Mouse (Mus musculus) neural tube, embryonic 14.5 days (tissue): ENCODE results near the gene Tll2. TPM values are rescaled to one million over a fixed set of nuclear protein-coding genes. Genes with fewer than 3 reads are reported as not detected.

Source experiments
- ATAC-seq: fragments of 200-750 bp; cut with Nextera tagmentation; 2 replicates; pipeline ENCODE4 v1.8.0; 2017; ENCODE audit warnings: low read depth, mild to moderate bottlenecking, moderate TSS enrichment, moderate library complexity
- H3K27ac ChIP-seq: fragments of 300-500 bp; sonication (generic); 2 replicates; pipeline ENCODE4 v1.5.1; 2014; ENCODE audit warnings: low read depth, mild to moderate bottlenecking, control low read depth, low read length, moderate library complexity, mixed read lengths
- H3K27me3 ChIP-seq: fragments of 300-500 bp; sonication (generic); 2 replicates; pipeline ENCODE4 v1.6.1; 2014; ENCODE audit warnings: low read length; ENCODE audit not compliant: control insufficient read depth, insufficient read depth
- H3K36me3 ChIP-seq: fragments of 300-500 bp; sonication (generic); 2 replicates; pipeline ENCODE4 v1.6.1; 2014; ENCODE audit warnings: low read length, mixed read lengths; ENCODE audit not compliant: control insufficient read depth, insufficient read depth
- H3K4me1 ChIP-seq: fragments of 300-500 bp; sonication (generic); 2 replicates; pipeline ENCODE4 v1.6.1; 2014; ENCODE audit warnings: low read length; ENCODE audit not compliant: control insufficient read depth, insufficient read depth
- H3K4me2 ChIP-seq: fragments of 300-500 bp; sonication (generic); 2 replicates; pipeline ENCODE4 v1.6.1; 2014; ENCODE audit warnings: mild to moderate bottlenecking, low read depth, low read length, control low read depth
- H3K4me3 ChIP-seq: fragments of 300-500 bp; sonication (generic); 2 replicates; pipeline ENCODE4 v1.5.1; 2014; ENCODE audit warnings: low read depth, low read length, control low read depth, mixed read lengths
- H3K9ac ChIP-seq: fragments of 300-500 bp; sonication (generic); replicated peaks from 2 replicates; pipeline ENCODE4 v1.6.1; 2014; ENCODE audit warnings: low read depth, mild to moderate bottlenecking, control low read depth, low read length, mixed read lengths
- H3K9me3 ChIP-seq: fragments of 300-500 bp; sonication (generic); 2 replicates; pipeline ENCODE4 v1.6.1; 2016; ENCODE audit warnings: low read length; ENCODE audit not compliant: control insufficient read depth
- WGBS: fragments of 180-500 bp; shearing (Covaris S2); extraction: QIAGEN DNeasy Blood & Tissue Kit; methylation state at CpG from one replicate; pipeline ENCODE4 v1.1.7; 2014; 5-methylcytosine and 5-hydroxymethylcytosine counted together
- polyA plus RNA-seq: library from polyadenylated mRNA; unstranded; fragments of >200 nt; fragmentation: Nextera tagmentation; extraction: Ambion mirVana; gene quantifications from 2 replicates; pipeline ENCODE4 v1.2.1, GENCODE M21; 2014

Gene Tll2
- polyA plus RNA-seq, 1 experiment from 2014 or later, result 2.2 TPM

DNA sequence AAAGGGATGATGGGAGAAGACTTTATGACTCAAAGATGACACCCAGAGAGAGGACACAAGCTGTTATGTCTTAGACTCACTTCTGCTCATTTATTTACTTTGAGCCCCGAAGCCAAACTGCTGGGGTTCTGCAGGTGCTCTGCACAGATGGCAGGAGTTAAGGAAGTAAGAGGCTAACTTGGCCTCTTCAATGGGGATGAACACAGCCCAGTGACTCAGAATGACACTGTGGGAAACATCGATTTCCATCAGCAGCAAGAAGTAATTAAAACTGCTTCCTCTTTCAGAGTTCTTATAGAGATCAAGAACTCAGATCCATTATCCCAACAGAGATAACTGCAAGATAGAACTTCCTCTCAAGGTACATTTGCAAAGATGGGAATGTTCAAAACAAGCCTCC, 29.8 kb downstream of the Tll2 start:
- H3K36me3 ChIP-seq, result no peaks in the 10 kb centered on the region
- H3K4me2 ChIP-seq, result no peak overlapping the region
- no peak overlapping the region for H3K4me3 ChIP-seq
- no peak overlapping the region for H3K27ac ChIP-seq
- no peaks in the 10 kb centered on the region for H3K27me3 ChIP-seq
- 83% methylated on average over 2 of the region's 2 CpGs for WGBS
- no peaks in the 10 kb centered on the region for H3K4me1 ChIP-seq
- H3K9me3 ChIP-seq, result no peaks in the 10 kb centered on the region
- ATAC-seq, result no peak
- no peak overlapping the region for H3K9ac ChIP-seq

GRCm38 (mm10) chr19:41165914-41166235, 40.8 kb downstream of the Tll2 start:
- 56% methylated on average over 5 of the region's 5 CpGs for WGBS
- H3K4me3 ChIP-seq, result no peak overlapping the region
- H3K4me1 ChIP-seq, result peaks cover 7% of the 10 kb centered on the region; the same call in 1 of the 2 replicates
- no peak overlapping the region for H3K4me2 ChIP-seq
- H3K9me3 ChIP-seq, result no peaks in the 10 kb centered on the region
- 0 out of 2 replicates have a peak overlapping the region, but pooled peaks have one; percentile 7 for H3K9ac ChIP-seq
- no peak; the same call in 1 of the 2 replicates for ATAC-seq
- H3K36me3 ChIP-seq, result no peaks in the 10 kb centered on the region
- H3K27me3 ChIP-seq, result no peaks in the 10 kb centered on the region
- H3K27ac ChIP-seq, result no peak overlapping the region

- H3K9me3 ChIP-seq, result no peaks in the 10 kb centered on the region
- H3K4me2 ChIP-seq, result no peak overlapping the region
- H3K4me1 ChIP-seq, result peaks cover 7% of the 10 kb centered on the region; the same call in 1 of the 2 replicates
- ATAC-seq, result no peak
- no peak overlapping the region for H3K4me3 ChIP-seq
- H3K27ac ChIP-seq, result no peak overlapping the region
- WGBS, result 50% methylated on average over 14 of the region's 14 CpGs
- no peak overlapping the region for H3K9ac ChIP-seq
- no peaks in the 10 kb centered on the region for H3K27me3 ChIP-seq
- no peaks in the 10 kb centered on the region for H3K36me3 ChIP-seq
Observed at GRCm38 (mm10) chr19:41165144-41165913, 41.3 kb downstream of the Tll2 start.

- WGBS, result 14% methylated on average over 10 of the region's 10 CpGs
- no peak overlapping the region for H3K4me3 ChIP-seq
- H3K9ac ChIP-seq, result no peak overlapping the region
- no peak for ATAC-seq
- H3K27me3 ChIP-seq, result no peaks in the 10 kb centered on the region
- no peak overlapping the region for H3K27ac ChIP-seq
- no peak overlapping the region for H3K4me2 ChIP-seq
- H3K9me3 ChIP-seq, result no peaks in the 10 kb centered on the region
- no peaks in the 10 kb centered on the region for H3K36me3 ChIP-seq
- H3K4me1 ChIP-seq, result peaks cover 7% of the 10 kb centered on the region; the same call in 1 of the 2 replicates
Observed at GRCm38 (mm10) chr19:41164447-41165095, 42.1 kb downstream of the Tll2 start.

DNA sequence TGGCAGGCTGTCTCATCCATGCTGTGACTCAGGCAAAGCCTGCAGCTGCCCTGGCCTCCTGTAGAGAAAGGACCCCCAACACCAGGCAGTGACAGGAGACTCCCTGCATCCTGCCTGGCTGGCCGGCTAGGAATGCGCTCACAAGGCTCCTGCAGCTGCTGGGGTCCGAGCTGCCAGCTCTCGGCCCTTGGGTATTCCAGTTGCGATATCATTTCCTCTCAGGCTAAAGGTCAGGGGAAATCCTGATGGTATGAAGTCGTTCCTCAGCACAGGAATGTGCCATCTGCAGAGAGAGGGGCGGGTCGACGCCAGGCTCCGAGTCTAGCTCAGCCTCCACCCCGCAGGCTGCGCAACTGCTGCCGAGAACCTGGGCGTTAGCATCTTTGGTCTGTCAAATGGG, 46.2 kb downstream of the Tll2 start:
- H3K27ac ChIP-seq, result no peak overlapping the region
- H3K4me3 ChIP-seq, result no peak overlapping the region
- WGBS, result 55% methylated on average over 14 of the region's 14 CpGs
- H3K4me1 ChIP-seq, result peaks cover 7% of the 10 kb centered on the region; the same call in 1 of the 2 replicates
- no peak for ATAC-seq
- no peak overlapping the region for H3K9ac ChIP-seq
- H3K9me3 ChIP-seq, result no peaks in the 10 kb centered on the region
- no peaks in the 10 kb centered on the region for H3K36me3 ChIP-seq
- H3K27me3 ChIP-seq, result no peaks in the 10 kb centered on the region
- H3K4me2 ChIP-seq, result no peak overlapping the region

DNA sequence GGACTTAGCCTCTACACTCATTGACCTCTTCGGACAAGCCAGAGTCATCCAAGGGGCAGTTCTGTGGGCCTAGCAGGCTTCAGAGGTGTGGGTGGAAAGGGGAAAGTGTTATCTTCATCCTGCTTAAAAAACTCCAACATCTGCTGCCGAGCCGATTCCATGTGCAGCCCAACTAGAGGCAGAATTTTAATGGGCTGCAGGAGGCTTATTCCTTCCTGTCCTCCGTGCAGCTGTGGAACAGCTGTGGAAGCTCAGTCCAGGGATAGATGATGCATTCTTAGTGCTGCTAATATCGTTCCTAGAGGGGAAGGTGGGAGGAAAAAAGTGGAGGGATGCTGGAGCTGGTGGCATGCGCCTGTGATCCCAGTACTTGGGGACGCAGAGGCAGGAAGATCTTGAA, 52.0 kb downstream of the Tll2 start:
- no peaks in the 10 kb centered on the region for H3K9me3 ChIP-seq
- H3K27me3 ChIP-seq, result no peaks in the 10 kb centered on the region
- H3K4me1 ChIP-seq, result no peaks in the 10 kb centered on the region
- H3K36me3 ChIP-seq, result no peaks in the 10 kb centered on the region
- no peak overlapping the region for H3K4me3 ChIP-seq
- no peak overlapping the region for H3K9ac ChIP-seq
- ATAC-seq, result no peak
- H3K4me2 ChIP-seq, result no peak overlapping the region
- no peak overlapping the region for H3K27ac ChIP-seq
- 88% methylated on average over 7 of the region's 7 CpGs for WGBS

- H3K36me3 ChIP-seq, result no peaks in the 10 kb centered on the region
- no peak overlapping the region for H3K4me3 ChIP-seq
- H3K4me2 ChIP-seq, result no peak overlapping the region
- H3K9ac ChIP-seq, result no peak overlapping the region
- H3K9me3 ChIP-seq, result no peaks in the 10 kb centered on the region
- 84% methylated on average over 4 of the region's 4 CpGs for WGBS
- ATAC-seq, result no peak
- H3K4me1 ChIP-seq, result no peaks in the 10 kb centered on the region
- H3K27me3 ChIP-seq, result no peaks in the 10 kb centered on the region
- no peak overlapping the region for H3K27ac ChIP-seq
Observed at GRCm38 (mm10) chr19:41152462-41152861, 54.2 kb downstream of the Tll2 start.

- 96% methylated on average over 3 of the region's 3 CpGs for WGBS
- no peaks in the 10 kb centered on the region for H3K9me3 ChIP-seq
- ATAC-seq, result no peak
- H3K27ac ChIP-seq, result no peak overlapping the region
- no peak overlapping the region for H3K4me2 ChIP-seq
- no peaks in the 10 kb centered on the region for H3K27me3 ChIP-seq
- H3K36me3 ChIP-seq, result no peaks in the 10 kb centered on the region
- no peaks in the 10 kb centered on the region for H3K4me1 ChIP-seq
- no peak overlapping the region for H3K4me3 ChIP-seq
- no peak overlapping the region for H3K9ac ChIP-seq
Observed at GRCm38 (mm10) chr19:41152016-41152370, 54.6 kb downstream of the Tll2 start.

DNA sequence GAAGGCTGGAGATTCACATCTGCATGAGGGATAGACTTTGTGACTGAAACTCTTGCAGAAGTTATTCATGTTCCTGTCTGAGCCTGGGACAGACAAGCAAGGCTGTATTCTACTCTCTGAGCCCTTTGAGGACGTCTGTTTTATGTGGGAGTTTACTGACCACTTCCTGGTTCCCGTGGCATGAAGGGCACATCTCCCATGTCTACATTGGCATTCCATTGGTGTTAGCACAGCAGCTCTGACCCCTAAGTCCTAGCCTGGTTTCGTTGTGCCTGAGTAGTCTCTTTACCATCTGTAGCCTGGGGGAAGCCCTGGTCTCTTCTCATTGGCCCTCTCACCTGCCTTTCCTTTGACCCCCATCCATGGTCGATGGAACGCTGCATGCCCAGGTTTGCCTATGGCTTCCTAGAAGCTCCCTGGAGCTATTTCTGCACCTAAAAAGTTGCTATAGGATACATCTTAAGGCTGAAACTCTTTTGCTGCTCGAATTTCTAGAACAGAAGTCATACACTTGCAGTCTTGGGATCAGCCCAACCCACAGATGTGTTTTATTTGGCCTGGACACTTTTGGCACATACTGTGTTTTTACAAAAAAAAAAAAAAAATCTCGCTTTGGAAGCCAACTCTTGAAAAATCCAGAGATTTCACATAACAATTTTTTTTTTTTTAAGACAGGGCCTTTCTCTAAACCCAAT, 55.2 kb downstream of the Tll2 start:
- no peak overlapping the region for H3K27ac ChIP-seq
- H3K4me1 ChIP-seq, result no peaks in the 10 kb centered on the region
- 82% methylated on average over 7 of the region's 7 CpGs for WGBS
- H3K27me3 ChIP-seq, result no peaks in the 10 kb centered on the region
- H3K4me2 ChIP-seq, result no peak overlapping the region
- no peaks in the 10 kb centered on the region for H3K9me3 ChIP-seq
- no peak for ATAC-seq
- H3K9ac ChIP-seq, result no peak overlapping the region
- H3K4me3 ChIP-seq, result no peak overlapping the region
- H3K36me3 ChIP-seq, result no peaks in the 10 kb centered on the region
